Mouse (Mus musculus): ENCODE measurements around the gene Tmem176a.
"Not testable (repeated sequence)": the region's sequence is repeated elsewhere in the genome, so short reads cannot be mapped to it uniquely, and the experiment has no call there.

The Tmem176a gene

DNA sequence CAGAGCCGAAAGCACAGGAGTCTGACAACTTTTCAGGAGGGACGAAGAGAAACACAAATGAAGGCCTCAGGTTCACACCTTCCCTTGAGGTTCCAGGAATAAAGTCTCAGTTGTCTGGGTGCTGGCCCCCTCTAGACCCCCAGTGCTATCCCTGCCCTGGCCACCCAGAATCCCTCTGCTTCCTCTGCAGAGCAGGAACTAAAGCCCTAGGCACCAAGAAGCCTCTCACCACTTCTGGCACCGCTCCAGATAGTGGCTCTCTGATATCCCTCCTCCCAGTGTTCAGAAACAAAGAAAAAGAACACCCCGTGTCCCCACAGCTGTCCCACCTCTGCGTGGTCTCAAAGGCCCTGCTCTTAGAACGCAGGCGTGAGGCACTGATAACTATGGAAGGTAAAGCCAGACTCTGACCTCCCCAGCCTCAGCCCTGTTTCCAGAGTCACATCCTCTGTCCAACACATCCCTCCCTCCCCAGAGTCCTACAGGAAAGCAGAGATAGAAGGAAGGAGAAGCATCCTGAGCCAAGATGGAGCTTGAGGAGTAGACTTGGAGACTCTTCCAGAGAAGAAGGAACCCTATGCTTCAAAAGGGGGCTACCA lies at the start of gene Tmem176a:
TSS of gene Tmem176a (plus strand) at position 549 of the 599 bp plus-strand sequence.
- peak; percentile 20 for DNase-seq (ENCODE audit: low spot score)

DNA sequence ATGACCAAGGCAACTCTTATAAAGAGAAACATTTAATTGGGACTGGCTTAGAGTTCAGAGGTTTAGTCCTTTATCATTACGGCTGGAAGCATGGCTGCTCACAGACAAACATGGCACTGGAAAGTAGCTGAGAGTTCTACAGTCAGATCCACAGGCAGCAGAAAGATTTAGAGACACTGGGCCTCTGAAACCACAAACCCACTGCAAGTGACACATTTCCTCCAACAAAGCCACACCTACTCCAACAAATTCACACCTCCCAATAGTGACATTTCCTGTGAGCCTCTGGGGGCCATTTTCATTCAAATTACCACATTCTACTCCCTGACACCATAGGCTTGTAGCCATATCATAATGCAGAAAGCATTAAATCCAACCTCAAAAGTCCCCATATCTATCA lies 38.8 kb upstream of the Tmem176a start:
- DNase-seq (ENCODE audit: low spot score), result no peak

DNA sequence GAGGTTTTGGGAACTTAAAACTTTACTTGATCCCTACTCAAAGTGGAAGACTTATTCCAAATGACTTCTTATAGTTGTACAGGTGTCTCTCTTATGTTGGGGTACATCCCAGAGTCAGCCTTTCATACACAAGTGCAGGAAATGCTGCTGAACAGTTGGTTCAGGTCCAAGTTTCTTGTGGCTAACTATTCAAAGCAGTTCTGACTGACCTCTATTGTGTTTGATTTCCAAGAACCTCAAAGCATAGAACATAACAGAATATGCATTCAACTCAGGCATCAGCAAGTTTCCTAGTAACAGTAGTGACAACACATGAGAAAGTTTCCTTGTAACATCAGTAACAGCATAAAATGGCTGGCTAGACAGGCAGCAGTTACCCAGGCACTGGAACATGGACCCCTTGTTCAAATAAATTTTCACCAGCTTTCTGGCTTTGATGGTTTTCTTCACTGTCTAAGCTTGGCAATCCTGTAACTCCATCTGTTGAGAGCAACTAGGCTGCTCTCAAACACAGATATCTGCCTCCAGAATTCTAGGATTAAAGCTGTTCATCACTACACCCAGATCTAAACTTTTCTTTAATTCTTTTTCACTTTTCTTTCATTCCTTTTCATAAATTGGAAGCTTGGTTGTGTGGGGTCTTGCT lies 37.2 kb upstream of the Tmem176a start:
- no peak for DNase-seq (ENCODE audit: low spot score)

DNA sequence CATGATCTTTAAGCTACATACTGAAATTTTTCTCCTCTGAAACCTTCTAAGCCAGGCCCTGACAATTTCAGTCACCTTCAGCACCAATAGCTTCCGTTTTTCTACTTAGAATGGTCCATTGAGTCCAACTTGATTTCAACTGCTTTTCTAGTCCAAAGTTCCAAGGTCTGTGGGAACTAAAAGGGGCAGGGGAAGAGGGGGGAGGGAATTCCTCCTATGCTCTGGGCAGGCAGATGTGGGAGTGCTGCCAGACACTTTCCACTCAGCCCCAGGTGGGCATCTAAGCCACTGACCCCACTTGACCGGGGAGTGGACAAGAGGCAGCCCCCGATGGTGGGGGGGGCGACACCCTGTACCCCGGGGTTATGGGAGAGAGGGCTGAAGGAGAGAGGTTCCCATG lies 36.4 kb upstream of the Tmem176a start:
- DNase-seq (ENCODE audit: low spot score), result no peak

DNA sequence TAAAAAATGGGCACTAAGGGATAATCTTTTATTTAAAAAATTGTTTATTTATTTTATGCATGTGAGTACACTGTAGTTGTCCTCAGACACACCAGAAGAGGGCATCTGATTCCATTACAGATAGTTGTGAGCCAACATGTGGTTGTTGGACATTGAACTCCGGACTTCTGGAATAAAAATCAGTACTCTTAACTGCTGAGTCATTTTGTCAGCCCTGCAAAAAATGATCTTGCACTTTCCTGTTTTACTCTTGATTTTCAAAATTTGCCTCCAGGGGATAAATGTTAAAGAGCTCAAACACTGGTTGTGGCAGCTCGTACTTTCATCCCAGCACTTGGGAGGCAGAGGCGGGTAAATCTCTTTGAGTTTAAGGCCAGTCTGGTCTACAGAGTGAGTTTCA lies 34.0 kb upstream of the Tmem176a start:
- DNase-seq (ENCODE audit: low spot score), result no peak

DNA sequence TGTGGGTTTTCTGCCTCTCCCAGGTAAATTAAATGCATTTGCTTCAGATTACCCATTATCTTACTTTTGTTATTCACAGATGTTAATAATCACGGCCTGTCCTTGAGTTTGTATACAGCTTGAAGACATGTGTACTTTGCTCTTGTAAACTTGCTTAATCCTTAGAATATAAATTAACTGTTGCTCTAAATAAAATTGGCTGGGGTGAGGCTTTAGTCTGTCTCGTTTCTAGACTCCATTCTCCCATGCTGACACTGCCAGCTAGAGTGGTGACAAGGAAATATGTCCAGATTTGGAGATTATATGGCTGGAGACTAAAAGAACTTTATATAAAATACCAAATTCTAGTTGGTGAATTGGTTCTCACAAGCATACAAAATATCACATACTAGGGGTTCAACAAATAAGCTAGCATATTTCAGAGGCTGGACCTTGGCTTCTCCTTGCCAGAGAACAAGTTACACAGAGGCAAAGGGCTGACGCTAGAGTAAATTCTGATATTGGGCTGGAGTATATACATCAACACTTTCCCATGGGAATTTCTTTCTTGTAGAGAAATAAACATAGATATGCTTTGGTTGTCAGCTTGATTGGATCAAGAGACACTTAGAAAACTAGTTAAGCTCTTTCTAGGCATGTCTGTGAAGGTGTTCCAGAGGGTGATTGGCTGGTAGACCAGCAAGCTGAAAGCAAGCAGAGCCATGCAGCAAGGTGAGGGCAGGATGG lies 31.1 kb upstream of the Tmem176a start:
- no peak for DNase-seq (ENCODE audit: low spot score)

DNA sequence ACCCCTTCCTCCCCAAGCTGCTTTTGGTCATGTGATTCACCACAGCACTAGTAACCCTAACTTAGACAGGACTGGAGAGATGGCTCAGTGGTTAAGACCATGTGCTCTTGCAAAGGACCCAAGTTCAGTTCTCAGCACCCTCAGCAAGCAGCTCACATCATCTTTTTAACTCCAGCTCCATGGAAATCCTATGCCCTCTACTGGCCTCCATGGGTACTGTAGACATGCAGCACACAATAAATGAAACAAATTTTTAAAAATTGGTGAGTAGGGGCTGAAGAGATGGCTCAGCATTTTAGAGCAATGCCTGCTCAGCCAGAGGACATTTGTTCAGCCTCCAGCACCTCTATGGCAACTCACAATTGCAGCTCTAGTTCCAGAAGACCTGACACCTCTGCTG lies 25.7 kb upstream of the Tmem176a start:
- DNase-seq (ENCODE audit: low spot score), result no peak

DNA sequence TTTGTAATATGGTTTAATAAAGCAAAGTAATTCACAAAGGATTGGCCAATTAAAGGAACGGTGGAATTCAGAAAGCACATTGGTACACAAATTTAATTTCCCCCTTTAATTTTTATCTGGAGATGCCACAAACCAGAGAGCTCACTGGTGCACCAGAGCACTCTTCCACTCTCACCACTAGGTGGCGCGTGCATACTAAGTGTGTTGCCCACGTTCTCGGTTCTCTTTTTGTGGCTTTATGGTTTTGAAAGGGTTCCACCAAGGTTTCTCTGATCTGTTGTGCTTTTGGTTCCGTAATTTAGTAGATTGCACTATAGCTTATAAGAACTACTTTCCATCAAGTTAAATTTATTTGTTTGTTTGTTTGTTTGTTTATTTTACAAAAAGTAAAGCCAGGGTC lies 22.9 kb upstream of the Tmem176a start:
- DNase-seq (ENCODE audit: low spot score), result peak; percentile 95

DNA sequence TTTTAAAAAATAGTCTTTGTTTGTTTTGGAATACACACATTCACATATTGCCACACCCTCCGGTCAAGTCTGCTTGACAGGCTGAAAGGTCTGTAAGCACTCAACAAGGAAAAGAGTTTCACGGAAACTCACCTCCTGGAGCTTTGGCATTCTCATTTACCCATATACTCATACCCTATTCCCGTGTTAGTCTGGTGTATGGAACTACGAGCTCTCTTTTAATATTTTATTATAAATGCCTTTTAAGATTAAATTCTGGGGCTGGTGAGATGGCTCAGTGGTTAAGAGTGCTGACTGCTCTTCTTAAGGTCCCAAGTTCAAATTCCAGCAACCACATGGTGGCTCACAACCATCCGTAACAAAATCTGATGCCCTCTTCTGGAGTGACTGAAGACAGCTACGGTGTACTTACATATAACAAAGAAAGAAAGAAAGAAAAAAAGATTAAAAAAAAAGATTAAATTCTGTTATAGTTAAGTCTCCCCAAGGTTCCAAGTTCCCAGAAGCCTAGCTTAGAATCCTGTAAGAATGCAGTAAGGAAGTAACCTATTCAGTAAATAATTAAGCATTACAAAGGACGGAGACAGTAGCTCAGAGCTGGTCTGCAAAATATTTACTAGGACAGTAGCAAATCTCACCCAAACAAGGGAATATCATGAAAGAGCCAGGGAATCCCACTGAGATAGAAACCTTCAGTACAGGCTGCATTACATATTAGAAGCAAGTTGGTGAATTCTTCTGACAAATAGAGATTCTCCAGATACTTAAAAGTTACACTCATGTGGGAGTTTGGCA lies 18.5 kb upstream of the Tmem176a start:
- not testable (repeated sequence) for DNase-seq (ENCODE audit: low spot score)

DNA sequence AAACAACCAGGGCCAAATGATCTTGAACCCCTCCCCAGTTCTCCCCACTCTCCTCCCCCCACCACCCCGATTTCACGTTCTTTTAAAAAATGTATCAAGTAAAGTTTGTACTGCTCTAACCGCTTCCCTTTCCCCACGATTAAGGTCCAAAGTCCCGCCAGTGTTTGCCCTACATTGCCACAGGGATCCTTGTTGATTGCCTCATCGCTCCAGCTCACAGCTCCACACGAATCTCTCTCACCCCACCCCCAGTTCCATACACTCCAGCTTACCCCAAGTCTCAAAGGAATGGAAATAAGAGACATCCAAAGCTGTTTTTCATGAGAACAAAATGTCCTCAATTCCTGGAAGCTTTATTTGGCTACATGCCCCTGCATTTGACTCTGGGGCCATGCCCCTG lies 15.7 kb upstream of the Tmem176a start:
- no peak for DNase-seq (ENCODE audit: low spot score)

DNA sequence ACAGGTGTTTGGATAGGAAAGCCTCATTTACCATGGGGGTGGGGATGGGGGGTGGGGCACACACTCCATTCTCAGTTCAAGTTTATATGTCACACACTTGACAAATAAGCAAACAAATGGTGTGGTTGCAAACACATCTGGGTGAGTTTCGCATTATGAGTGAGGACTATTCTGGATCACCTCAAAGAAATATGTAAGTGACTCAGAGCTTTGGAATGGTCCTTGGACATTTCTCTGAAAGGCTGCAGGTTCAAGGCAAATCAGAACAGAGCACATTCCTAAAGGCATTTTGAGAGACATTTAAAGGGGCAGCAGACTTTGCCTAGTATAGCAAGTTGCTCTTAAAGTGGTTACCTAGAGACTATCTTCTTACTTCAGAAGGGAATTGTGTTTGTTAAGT lies 11.7 kb upstream of the Tmem176a start:
- no peak for DNase-seq (ENCODE audit: low spot score)

DNA sequence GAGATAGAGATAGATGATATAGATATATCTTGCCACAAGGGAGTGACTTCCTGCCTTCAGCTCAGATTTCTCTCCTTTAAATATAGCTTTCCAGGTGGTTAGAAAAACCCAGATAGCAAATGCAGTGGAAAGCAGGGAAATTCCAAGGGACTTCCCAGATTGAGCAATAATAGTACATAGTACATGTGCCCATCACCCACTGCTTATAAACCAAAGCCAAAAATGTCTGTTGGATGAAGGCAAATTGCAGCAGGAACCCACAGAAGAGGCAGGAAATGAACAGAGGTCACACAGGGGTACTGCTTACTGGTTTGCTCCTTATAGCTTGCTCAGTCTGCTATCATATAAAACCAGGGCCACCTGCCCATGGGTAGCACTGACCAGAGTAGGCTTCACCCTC lies 11.1 kb upstream of the Tmem176a start:
- DNase-seq (ENCODE audit: low spot score), result no peak

DNA sequence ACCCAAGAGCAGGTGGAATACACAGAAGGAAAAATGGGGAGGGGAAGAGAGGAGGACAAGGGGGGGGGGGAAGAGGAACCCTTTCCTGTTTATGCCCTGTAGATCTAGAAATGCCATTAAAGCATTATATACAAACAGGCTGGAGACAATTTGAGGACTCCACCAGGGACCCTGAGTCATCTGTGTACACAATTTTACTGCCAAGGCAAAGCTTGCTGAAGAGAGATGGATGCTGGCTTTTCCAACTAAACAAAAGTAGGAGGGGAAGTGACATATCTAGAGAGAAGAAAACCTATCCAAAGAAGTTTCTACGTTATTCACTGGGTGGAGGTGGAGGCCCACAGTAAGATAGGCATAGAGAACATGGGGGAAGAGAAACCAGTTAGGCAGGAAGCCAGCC lies 10.5 kb upstream of the Tmem176a start:
- DNase-seq (ENCODE audit: low spot score), result no peak

DNA sequence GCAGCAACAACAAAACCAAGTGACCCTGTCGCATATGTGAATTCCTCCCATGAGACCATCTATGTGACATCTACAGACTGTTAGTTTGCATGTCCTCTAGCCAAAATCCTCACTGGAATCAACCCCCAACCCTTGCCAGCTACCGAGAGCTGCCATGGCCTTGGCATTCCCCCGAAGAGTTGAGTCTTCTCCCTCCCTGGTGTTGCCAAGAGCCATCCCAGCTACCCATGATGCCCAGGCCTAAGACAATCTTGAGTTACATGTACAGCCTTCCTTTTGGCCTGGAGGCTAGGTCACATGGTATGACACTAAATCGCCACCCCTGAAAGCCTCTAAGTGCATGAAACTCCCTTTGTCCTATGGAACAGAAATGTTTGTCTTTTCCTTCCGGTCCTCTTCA lies 9.6 kb upstream of the Tmem176a start:
- DNase-seq (ENCODE audit: low spot score), result no peak

DNA sequence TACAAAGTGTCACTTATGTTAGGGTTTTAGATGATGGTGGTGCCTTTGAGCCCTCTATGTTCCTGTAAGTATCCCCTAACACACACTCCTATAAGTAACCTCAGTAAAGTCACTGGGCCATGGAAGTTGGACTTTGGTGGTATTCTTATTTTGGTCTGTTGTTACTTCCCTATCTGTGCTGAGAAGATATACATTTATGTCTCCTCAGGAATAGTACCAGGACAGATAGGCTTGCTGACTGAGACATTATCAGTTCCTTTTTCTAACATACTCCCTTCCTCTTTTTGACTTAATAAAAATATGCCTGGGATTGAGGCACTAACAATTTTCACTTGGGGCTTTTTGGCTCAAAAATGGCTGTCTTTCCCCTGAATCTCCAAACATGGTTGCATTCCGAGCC lies 8.3 kb upstream of the Tmem176a start:
- DNase-seq (ENCODE audit: low spot score), result no peak

DNA sequence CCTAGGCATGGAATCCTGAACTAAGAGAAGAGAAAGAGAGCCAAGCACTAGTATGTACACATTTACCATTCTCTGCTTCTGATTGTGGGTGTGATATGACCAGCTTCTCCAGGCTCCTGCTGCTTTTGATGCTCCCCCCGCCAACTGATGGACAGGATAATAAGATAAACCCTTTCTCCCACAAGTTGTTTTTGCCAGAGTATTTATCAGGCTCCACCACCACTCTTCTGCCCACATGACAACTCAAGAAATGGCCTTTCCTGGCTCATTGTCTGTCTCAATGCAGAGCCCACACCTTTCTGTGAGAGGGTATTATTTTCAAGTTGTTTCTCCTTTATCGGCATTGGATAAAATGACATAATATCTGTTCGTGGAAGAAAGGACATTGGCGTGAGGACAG lies 7.2 kb upstream of the Tmem176a start:
- no peak for DNase-seq (ENCODE audit: low spot score)

DNA sequence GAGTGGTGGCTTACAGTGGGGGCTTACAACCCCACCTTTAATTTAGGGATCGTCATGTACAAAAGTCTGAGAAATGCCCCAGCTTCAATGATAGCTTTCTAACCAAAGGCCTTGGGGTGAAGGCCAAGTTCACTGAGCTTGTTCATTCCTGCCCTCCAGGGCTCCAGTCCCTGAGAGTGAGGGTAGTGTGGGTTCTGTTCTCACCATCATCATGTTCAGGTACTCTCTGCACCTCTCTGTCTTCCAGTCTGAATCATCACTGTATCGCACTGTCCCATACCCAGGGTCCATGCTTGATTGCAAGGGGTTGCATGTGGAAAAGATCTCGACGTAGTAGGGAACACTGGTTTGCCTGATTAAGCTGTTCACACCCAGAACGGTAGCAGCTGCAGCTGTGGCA lies 5.5 kb upstream of the Tmem176a start:
- DNase-seq (ENCODE audit: low spot score), result no peak

DNA sequence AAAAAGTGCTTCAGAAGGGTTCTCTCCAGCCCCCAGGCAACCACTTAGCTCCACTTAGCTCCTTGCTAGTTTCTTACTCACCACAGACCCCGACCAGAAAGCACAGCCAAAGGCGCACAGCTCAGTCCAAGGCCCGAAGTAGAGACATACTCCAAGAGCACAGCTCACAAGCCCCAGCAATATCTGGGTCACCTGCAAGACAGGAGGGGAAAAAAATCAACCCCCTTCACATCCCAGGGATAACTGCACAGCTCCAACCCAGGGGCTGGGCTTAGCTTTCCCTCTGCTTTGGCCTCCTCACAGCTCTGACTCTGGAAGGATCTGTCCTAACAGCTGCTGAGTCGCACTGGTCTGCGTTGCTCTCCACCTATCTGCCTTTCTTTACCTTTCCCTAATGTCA lies 4.6 kb upstream of the Tmem176a start:
- DNase-seq (ENCODE audit: low spot score), result no peak

DNA sequence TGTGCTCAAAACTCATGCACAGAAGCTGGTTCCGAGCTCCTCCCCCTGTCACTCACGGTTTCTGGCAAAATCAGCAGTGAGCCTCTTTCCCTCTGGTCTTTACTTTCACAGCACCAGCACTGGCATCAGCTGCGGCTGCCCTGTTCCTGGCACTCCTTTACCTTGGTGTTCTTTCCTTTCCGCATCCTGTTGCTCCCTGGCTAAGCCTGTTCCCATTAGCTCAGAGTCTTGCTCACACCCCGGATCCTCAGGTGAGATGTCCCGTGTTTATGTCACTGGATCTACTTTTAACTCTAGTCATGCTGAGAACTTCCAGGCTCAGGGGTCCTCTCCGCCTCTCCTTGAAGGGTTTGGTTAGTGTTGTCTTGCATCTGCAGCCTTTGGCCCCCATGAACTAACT lies 3.2 kb upstream of the Tmem176a start:
- no peak for DNase-seq (ENCODE audit: low spot score)

DNA sequence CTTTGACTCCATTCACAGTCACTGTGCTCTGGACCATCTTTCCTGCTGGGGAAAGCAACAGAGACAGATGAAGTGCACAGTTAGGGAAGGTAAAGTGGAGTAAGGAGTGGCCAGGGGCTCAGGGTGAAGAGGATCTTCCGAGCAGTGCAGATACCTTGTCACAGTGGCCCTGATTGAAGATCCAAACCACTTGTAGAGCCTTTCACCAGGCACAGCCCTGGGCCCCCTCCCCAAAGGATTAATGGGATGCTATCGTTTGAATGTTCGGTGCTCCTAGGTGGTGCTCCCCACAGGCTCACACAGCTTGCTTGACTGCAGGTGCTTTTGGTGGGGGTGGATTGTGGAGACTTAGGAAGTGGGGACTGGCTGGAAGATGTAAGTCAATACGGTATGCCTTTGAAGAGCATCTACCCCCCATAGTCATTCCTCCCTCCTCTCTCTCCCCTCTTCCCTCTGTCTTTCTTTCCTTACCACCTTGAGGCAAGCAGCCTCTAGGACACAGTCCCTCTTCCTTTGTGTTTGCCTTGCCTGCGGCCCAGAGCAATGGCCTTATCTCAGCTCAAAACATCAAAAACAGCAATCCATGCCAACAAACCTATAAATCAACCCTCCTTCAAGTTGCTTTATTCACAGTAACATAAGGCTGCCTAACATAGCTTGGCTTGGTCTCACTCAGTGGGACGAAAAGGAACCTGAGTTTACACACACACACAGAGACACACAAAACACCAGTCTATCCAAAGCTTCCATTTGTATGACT lies 2.2 kb upstream of the Tmem176a start:
- DNase-seq (ENCODE audit: low spot score), result no peak

DNA sequence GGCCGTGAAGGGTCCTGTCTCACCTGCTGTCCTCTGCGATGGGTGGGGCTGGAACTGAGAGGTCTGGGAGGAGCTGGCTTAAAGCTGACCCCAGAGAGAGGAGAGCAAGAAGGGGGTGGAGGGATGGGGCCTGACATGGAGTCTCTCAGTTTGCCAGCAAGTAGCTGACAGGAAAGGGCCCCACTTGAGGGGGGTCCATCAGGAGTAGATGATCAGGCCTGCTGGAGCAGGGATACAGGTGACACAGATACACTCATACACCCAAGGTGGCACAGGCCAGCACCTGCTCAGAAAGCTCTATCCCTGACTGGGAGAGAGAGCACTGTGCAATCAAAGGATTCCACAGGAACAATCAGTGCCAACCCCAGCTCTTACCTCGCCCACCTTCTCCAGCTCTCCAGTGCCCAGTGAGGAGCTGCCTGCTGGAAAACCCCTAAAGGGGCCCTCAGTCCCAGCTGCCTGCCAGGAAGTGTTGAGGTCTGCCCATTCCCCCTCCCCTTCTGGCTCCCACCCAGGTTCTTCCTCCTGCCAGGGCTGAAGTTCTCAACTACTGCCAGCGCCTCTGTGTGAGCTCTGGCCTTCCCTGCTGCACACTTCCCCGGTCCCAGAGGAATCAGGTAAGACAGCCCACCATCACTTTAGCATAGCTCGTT lies 380 bp downstream of the Tmem176a start, which contains the start of gene Tmem176b:
TSS of gene Tmem176b (minus strand) at position 524 of the 653 bp plus-strand sequence.
- DNase-seq (ENCODE audit: low spot score), result peak; percentile 62
